Mouse (Mus musculus): ENCODE measurements around the gene Olfr1026. TPM values are rescaled to one million over a fixed set of nuclear protein-coding genes. Genes with fewer than 3 reads are reported as not detected.

Gene Olfr1026
- not detected in 2 replicates for total RNA-seq (2012; rRNA removed)

DNA sequence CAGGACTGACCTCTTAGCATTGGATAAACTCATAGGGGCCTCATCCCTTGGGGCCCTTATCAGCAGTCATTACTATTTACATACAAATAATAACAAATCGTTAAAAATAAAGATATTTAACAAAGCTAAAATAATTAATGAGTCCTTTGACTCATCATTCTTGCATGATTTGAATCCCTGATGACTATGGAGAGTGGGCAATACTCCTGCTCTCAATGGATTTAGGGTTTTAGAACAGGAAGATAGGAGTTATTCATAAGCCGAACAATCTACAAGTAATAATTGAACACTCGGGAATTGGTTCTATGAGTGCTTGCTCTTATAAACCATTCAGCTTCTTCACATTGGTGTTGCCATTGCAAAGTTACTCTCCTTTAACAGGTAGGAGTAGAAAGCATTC lies at the start of gene Olfr1026:
Gene Olfr1026 (plus strand): TSS at position 301 of the 400 bp plus-strand sequence.
- Histone ChIP-seq H3K27ac (ENCODE audit: insufficient read depth, low read depth, low read length, poor library complexity, severe bottlenecking) (no peak within 1 kb of the TSS), H3K4me3 (ENCODE audit: insufficient read depth in 1 of 2, low read depth in 1 of 2, low read length in 2 of 2, poor library complexity in 1 of 2, severe bottlenecking in 1 of 2) (no peak within 1 kb of the TSS), H3K9ac (ENCODE audit: insufficient read depth, low read depth, low read length, poor library complexity, severe bottlenecking) (no peak within 1 kb of the TSS), H3K36me3 (ENCODE audit: control insufficient read depth, insufficient read depth, low read length, poor library complexity, severe bottlenecking) (no peaks in the 10 kb centered on the region), H3K4me1 (ENCODE audit: control insufficient read depth in 2 of 2, insufficient read depth in 2 of 2, low read length in 2 of 2, poor library complexity in 1 of 2) (no peaks in the 10 kb centered on the region), H3K9me3 (ENCODE audit: control insufficient read depth, insufficient read depth, low read depth, low read length) (no peaks in the 10 kb centered on the region)
- no peak for DNase-seq (ENCODE audit: low read depth, low spot score)
- in situ Hi-C loops (cut with MboI; ENCODE audit: low sequenced_read_pairs in 2 of 2, unreplicated experiment in 2 of 2): no loop called here
- TF ChIP-seq ZC3H11A (IDR thresholded peaks at IDR 0.05; ENCODE audit: borderline replicate concordance, low read depth, low read length) (no peak), ZNF384 (IDR thresholded peaks at IDR 0.05; ENCODE audit: low read depth, low read length) (no peak)

DNA sequence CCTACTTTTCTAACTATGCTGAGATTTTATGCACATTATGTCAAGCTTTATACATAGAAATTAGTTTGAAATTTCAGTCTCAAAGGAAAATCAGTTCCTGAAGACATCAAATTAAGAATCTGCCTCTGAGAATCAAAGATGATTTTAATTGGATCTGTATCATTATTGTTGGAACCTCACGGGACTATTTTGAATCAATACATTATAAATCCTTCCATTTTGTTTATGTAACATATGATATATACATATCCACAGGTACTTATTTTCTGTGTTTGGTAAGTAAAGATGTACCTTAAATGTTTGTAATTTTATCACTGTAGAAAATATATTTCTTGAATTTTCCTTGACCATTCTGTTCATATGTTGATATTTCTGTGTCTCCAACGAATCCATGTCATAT lies 36.0 kb upstream of the Olfr1026 start, which contains the start of gene Olfr1023:
Gene Olfr1023 (plus strand): TSS at position 301 of the 400 bp plus-strand sequence.
- no peak within 1 kb of the TSS for H3K9ac ChIP-seq (ENCODE audit: insufficient read depth, low read depth, low read length, poor library complexity, severe bottlenecking)
- H3K4me1 ChIP-seq (ENCODE audit: control insufficient read depth in 2 of 2, insufficient read depth in 2 of 2, low read length in 2 of 2, poor library complexity in 1 of 2): no peaks in the 10 kb centered on the region
- no peak for TF ChIP-seq ZC3H11A (IDR thresholded peaks at IDR 0.05; ENCODE audit: borderline replicate concordance, low read depth, low read length)
- no peak within 1 kb of the TSS for H3K27ac ChIP-seq (ENCODE audit: insufficient read depth, low read depth, low read length, poor library complexity, severe bottlenecking)
- DNase-seq (ENCODE audit: low read depth, low spot score): no peak
- no peaks in the 10 kb centered on the region for H3K9me3 ChIP-seq (ENCODE audit: control insufficient read depth, insufficient read depth, low read depth, low read length)
- in situ Hi-C loops (cut with MboI; ENCODE audit: low sequenced_read_pairs in 2 of 2, unreplicated experiment in 2 of 2): no loop called here
- no peak within 1 kb of the TSS for H3K4me3 ChIP-seq (ENCODE audit: insufficient read depth in 1 of 2, low read depth in 1 of 2, low read length in 2 of 2, poor library complexity in 1 of 2, severe bottlenecking in 1 of 2)
- H3K36me3 ChIP-seq (ENCODE audit: control insufficient read depth, insufficient read depth, low read length, poor library complexity, severe bottlenecking): no peaks in the 10 kb centered on the region

DNA sequence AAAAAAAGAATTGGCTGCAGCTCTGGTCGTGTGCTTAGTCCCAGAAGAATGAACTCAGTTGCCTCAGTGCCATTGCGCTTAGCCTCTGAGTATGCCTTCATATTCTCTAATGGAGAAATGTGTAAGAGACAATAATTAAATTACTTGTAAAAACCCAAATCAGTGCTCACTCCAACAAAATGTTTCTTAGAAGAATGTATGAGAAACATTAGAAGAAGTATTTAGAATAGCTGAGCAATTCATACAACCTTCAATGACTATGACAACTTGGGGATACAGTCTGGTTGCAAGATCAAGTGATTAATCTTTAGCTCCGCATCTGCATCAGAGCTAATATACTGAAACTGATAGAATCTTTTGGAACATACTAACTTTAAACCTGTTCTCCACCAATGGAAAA lies 16.4 kb upstream of the Olfr1026 start, which contains the start of gene Olfr1024:
Gene Olfr1024 (minus strand): TSS at position 101 of the 400 bp plus-strand sequence.
- Histone ChIP-seq H3K9me3 (ENCODE audit: control insufficient read depth, insufficient read depth, low read depth, low read length) (no peaks in the 10 kb centered on the region), H3K4me3 (ENCODE audit: insufficient read depth in 1 of 2, low read depth in 1 of 2, low read length in 2 of 2, poor library complexity in 1 of 2, severe bottlenecking in 1 of 2) (no peak within 1 kb of the TSS), H3K9ac (ENCODE audit: insufficient read depth, low read depth, low read length, poor library complexity, severe bottlenecking) (no peak within 1 kb of the TSS), H3K27ac (ENCODE audit: insufficient read depth, low read depth, low read length, poor library complexity, severe bottlenecking) (no peak within 1 kb of the TSS), H3K4me1 (ENCODE audit: control insufficient read depth in 2 of 2, insufficient read depth in 2 of 2, low read length in 2 of 2, poor library complexity in 1 of 2) (no peaks in the 10 kb centered on the region), H3K36me3 (ENCODE audit: control insufficient read depth, insufficient read depth, low read length, poor library complexity, severe bottlenecking) (no peaks in the 10 kb centered on the region)
- TF ChIP-seq ZC3H11A (IDR thresholded peaks at IDR 0.05; ENCODE audit: borderline replicate concordance, low read depth, low read length) (no peak), HCFC1 (IDR thresholded peaks at IDR 0.05; ENCODE audit: borderline replicate concordance, insufficient read depth, low read length) (no peak), MAFK (IDR thresholded peaks at IDR 0.05; ENCODE audit: insufficient read depth, low read depth, low read length) (no peak), ZNF384 (IDR thresholded peaks at IDR 0.05; ENCODE audit: low read depth, low read length) (no peak), CHD2 (IDR thresholded peaks at IDR 0.05; ENCODE audit: low read depth, low read length) (no peak)
- in situ Hi-C loops (cut with MboI; ENCODE audit: low sequenced_read_pairs in 2 of 2, unreplicated experiment in 2 of 2): no loop called here
- DNase-seq (ENCODE audit: low read depth, low spot score): no peak

DNA sequence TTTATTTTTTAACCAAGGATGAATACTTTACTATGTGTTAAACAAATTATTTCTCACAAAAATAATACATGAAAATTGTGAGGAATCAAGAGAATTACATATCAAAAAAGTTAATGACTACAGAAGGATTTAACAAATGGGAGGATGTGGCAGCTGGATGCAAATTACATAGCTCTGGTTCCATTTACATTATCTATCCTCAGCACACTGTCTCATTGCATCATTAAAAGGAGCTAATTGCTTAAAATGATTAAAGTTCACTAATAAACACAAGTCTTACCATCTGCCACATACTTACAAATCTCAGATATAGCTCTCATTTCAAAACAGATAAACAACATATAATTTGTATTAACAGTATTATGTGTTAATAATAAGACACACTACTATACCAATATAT lies 8.2 kb upstream of the Olfr1026 start:
- Histone ChIP-seq H3K9me3 (ENCODE audit: control insufficient read depth, insufficient read depth, low read depth, low read length) (no peaks in the 10 kb centered on the region), H3K27ac (ENCODE audit: insufficient read depth, low read depth, low read length, poor library complexity, severe bottlenecking) (no peak overlapping the region), H3K9ac (ENCODE audit: insufficient read depth, low read depth, low read length, poor library complexity, severe bottlenecking) (no peak overlapping the region), H3K4me3 (ENCODE audit: insufficient read depth in 1 of 2, low read depth in 1 of 2, low read length in 2 of 2, poor library complexity in 1 of 2, severe bottlenecking in 1 of 2) (no peak overlapping the region), H3K36me3 (ENCODE audit: control insufficient read depth, insufficient read depth, low read length, poor library complexity, severe bottlenecking) (no peaks in the 10 kb centered on the region), H3K4me1 (ENCODE audit: control insufficient read depth in 2 of 2, insufficient read depth in 2 of 2, low read length in 2 of 2, poor library complexity in 1 of 2) (no peaks in the 10 kb centered on the region)
- in situ Hi-C loops (cut with MboI; ENCODE audit: low sequenced_read_pairs in 2 of 2, unreplicated experiment in 2 of 2): no loop called here
- TF ChIP-seq HCFC1 (IDR thresholded peaks at IDR 0.05; ENCODE audit: borderline replicate concordance, insufficient read depth, low read length) (no peak), ZC3H11A (IDR thresholded peaks at IDR 0.05; ENCODE audit: borderline replicate concordance, low read depth, low read length) (no peak), CHD2 (IDR thresholded peaks at IDR 0.05; ENCODE audit: low read depth, low read length) (no peak), ZNF384 (IDR thresholded peaks at IDR 0.05; ENCODE audit: low read depth, low read length) (no peak), MAFK (IDR thresholded peaks at IDR 0.05; ENCODE audit: insufficient read depth, low read depth, low read length) (no peak)
- DNase-seq (ENCODE audit: low read depth, low spot score): no peak

DNA sequence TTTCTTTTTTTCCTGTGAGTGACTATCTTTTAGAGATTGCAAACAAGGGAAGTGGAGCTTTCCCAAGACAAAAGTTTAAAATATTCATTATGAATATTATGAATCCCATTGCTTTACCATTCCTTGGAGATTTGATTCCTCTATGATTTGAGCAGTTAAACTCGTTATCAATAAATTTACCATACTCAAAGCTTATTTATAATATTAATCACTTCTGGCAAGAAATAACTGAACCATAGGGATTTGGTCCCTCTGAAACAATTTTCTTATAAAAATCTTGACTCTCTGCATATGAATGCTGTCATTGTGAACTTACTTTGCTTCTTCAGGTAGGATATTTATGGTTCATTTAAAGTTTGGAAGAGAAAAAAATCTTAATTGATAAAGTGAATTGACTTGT lies 6.5 kb upstream of the Olfr1026 start, which contains the start of gene Olfr1025-ps1:
Gene Olfr1025-ps1 (plus strand): TSS at position 301 of the 400 bp plus-strand sequence.
- H3K9ac ChIP-seq (ENCODE audit: insufficient read depth, low read depth, low read length, poor library complexity, severe bottlenecking): no peak within 1 kb of the TSS
- H3K9me3 ChIP-seq (ENCODE audit: control insufficient read depth, insufficient read depth, low read depth, low read length): no peaks in the 10 kb centered on the region
- H3K36me3 ChIP-seq (ENCODE audit: control insufficient read depth, insufficient read depth, low read length, poor library complexity, severe bottlenecking): no peaks in the 10 kb centered on the region
- DNase-seq (ENCODE audit: low read depth, low spot score): no peak
- no peak within 1 kb of the TSS for H3K4me3 ChIP-seq (ENCODE audit: insufficient read depth in 1 of 2, low read depth in 1 of 2, low read length in 2 of 2, poor library complexity in 1 of 2, severe bottlenecking in 1 of 2)
- H3K4me1 ChIP-seq (ENCODE audit: control insufficient read depth in 2 of 2, insufficient read depth in 2 of 2, low read length in 2 of 2, poor library complexity in 1 of 2): no peaks in the 10 kb centered on the region
- TF ChIP-seq ZC3H11A (IDR thresholded peaks at IDR 0.05; ENCODE audit: borderline replicate concordance, low read depth, low read length): no peak
- TF ChIP-seq CHD2 (IDR thresholded peaks at IDR 0.05; ENCODE audit: low read depth, low read length): no peak
- TF ChIP-seq ZNF384 (IDR thresholded peaks at IDR 0.05; ENCODE audit: low read depth, low read length): no peak
- TF ChIP-seq MAFK (IDR thresholded peaks at IDR 0.05; ENCODE audit: insufficient read depth, low read depth, low read length): no peak
- no peak for TF ChIP-seq HCFC1 (IDR thresholded peaks at IDR 0.05; ENCODE audit: borderline replicate concordance, insufficient read depth, low read length)
- no peak within 1 kb of the TSS for H3K27ac ChIP-seq (ENCODE audit: insufficient read depth, low read depth, low read length, poor library complexity, severe bottlenecking)
- in situ Hi-C loops (cut with MboI; ENCODE audit: low sequenced_read_pairs in 2 of 2, unreplicated experiment in 2 of 2): no loop called here
